Mouse (Mus musculus) kidney, postnatal 0 days (tissue): ENCODE measurements around the gene Tmem255b. TPM values are rescaled to one million over a fixed set of nuclear protein-coding genes. Genes with fewer than 3 reads are reported as not detected.

Source experiments
- ATAC-seq: fragments of 200-750 bp; cut with Nextera tagmentation; replicated peaks from 2 replicates; pipeline ENCODE4 v1.8.0; 2017; ENCODE audit warnings: low read depth, moderate number of reproducible peaks, moderate TSS enrichment, moderate library complexity; ENCODE audit not compliant: low FRiP score
- DNase-seq: peaks from one replicate; pipeline ENCODE4 v3.0.0-alpha.2; 2016; ENCODE audit warnings: low spot score
- H3K27ac ChIP-seq: fragments of 300-500 bp; sonication (generic); 2 replicates; pipeline ENCODE4 v1.5.1; 2014; ENCODE audit warnings: mild to moderate bottlenecking
- H3K27me3 ChIP-seq: fragments of 300-500 bp; sonication (generic); 2 replicates; pipeline ENCODE4 v1.6.1; 2014; ENCODE audit warnings: low read length, mixed read lengths; ENCODE audit not compliant: insufficient read depth
- H3K36me3 ChIP-seq: fragments of 300-500 bp; sonication (generic); 2 replicates; pipeline ENCODE4 v1.6.1; 2014; ENCODE audit warnings: low read length, mixed read lengths; ENCODE audit not compliant: insufficient read depth
- H3K4me1 ChIP-seq: fragments of 300-500 bp; sonication (generic); replicated peaks from 2 replicates; pipeline ENCODE4 v1.6.1; 2014; ENCODE audit warnings: antibody characterized with exemption, low read length, mixed read lengths; ENCODE audit not compliant: insufficient read depth
- H3K4me2 ChIP-seq: fragments of 300-500 bp; sonication (generic); 2 replicates; pipeline ENCODE4 v1.6.1; 2014; ENCODE audit warnings: mild to moderate bottlenecking, low read length, moderate library complexity, mixed read lengths
- H3K4me3 ChIP-seq: fragments of 300-500 bp; sonication (generic); replicated peaks from 2 replicates; pipeline ENCODE4 v1.5.1; 2014; ENCODE audit warnings: low read depth, low read length
- H3K9ac ChIP-seq: fragments of 300-500 bp; sonication (generic); 2 replicates; pipeline ENCODE4 v1.6.1; 2014; ENCODE audit warnings: low read depth, low read length
- H3K9me3 ChIP-seq: fragments of 300-500 bp; sonication (generic); replicated peaks from 2 replicates; pipeline ENCODE4 v1.6.1; 2016; ENCODE audit warnings: low read length, inconsistent platforms, mixed read lengths
- CTCF ChIP-seq: IDR thresholded peaks from 2 replicates; pipeline ENCODE4 v1.5.1; 2016; ENCODE audit warnings: antibody characterized with exemption, low read depth, mild to moderate bottlenecking, moderate library complexity
- WGBS: fragments of 180-500 bp; shearing (Covaris S2); extraction: QIAGEN DNeasy Blood & Tissue Kit; methylation state at CpG from one replicate; pipeline ENCODE4 v1.1.7; 2014; 5-methylcytosine and 5-hydroxymethylcytosine counted together
- polyA plus RNA-seq: library from polyadenylated mRNA; unstranded; fragments of >200 nt; fragmentation: Nextera tagmentation; extraction: Ambion mirVana; gene quantifications from 2 replicates; pipeline ENCODE4 v1.2.1, GENCODE M21; 2015

Gene Tmem255b
- polyA plus RNA-seq, 1 experiment from 2014 or later, result 1.1 TPM

- no peak overlapping the region for H3K9ac ChIP-seq
- no peak overlapping the region for H3K4me2 ChIP-seq
- H3K27ac ChIP-seq, result no peak overlapping the region
- no peak for TF ChIP-seq CTCF
- no peaks in the 10 kb centered on the region for H3K27me3 ChIP-seq
- ATAC-seq (no peak), DNase-seq (no peak)
- no peak overlapping the region for H3K4me3 ChIP-seq
- no peaks in the 10 kb centered on the region for H3K36me3 ChIP-seq
- 83% methylated on average over 14 of the region's 14 CpGs for WGBS
- no peaks in the 10 kb centered on the region for H3K4me1 ChIP-seq
- no peaks in the 10 kb centered on the region for H3K9me3 ChIP-seq
Observed at GRCm38 (mm10) chr8:13491491-13492010, 56.6 kb downstream of the Tmem255b start.

- peak; percentile 63 for DNase-seq
- peak; percentile 65 for ATAC-seq
- H3K27ac ChIP-seq, result no peak overlapping the region
Observed at GRCm38 (mm10) chr8:13492198-13492995, 57.4 kb downstream of the Tmem255b start.

GRCm38 (mm10) chr8:13493011-13493410 lies 58.0 kb downstream of the Tmem255b start:
- WGBS, result 44% methylated on average over 11 of the region's 11 CpGs
- no peak for ATAC-seq
- peak overlapping the region; percentile 61 for H3K4me2 ChIP-seq

More at GRCm38 (mm10) chr8:13492198-13492995, 57.4 kb downstream of the Tmem255b start:
- Histone ChIP-seq H3K4me3 (0 out of 2 replicates have a peak overlapping the region, but pooled peaks have one; percentile 58), H3K36me3 (no peaks in the 10 kb centered on the region), H3K4me2 (peak overlapping the region; percentile 61), H3K27me3 (no peaks in the 10 kb centered on the region), H3K4me1 (no peaks in the 10 kb centered on the region), H3K9me3 (no peaks in the 10 kb centered on the region), H3K9ac (no peak overlapping the region)
- 47% methylated on average over 9 of the region's 9 CpGs for WGBS
- peak; percentile 26; the same call in 1 of the 2 replicates for TF ChIP-seq CTCF

GRCm38 (mm10) chr8:13493858-13494631 lies 59.1 kb downstream of the Tmem255b start, which contains the start of gene Gas6:
Gas6 (minus strand) TSS chr8:13494490.
- H3K4me3 ChIP-seq, result peak within 1 kb of the TSS; percentile 58
- H3K36me3 ChIP-seq, result no peaks in the 10 kb centered on the region
- peak within 1 kb of the TSS; percentile 51 for H3K27ac ChIP-seq
- no peaks in the 10 kb centered on the region for H3K4me1 ChIP-seq
- no peak for TF ChIP-seq CTCF
- H3K27me3 ChIP-seq, result no peaks in the 10 kb centered on the region
- ATAC-seq, result peak; percentile 72
- 2% methylated on average over 60 of the region's 64 CpGs for WGBS
- peak within 1 kb of the TSS; percentile 61 for H3K4me2 ChIP-seq
- DNase-seq, result no peak
- peak within 1 kb of the TSS; percentile 67 for H3K9ac ChIP-seq
- no peaks in the 10 kb centered on the region for H3K9me3 ChIP-seq

More at GRCm38 (mm10) chr8:13493011-13493410, 58.0 kb downstream of the Tmem255b start:
- no peaks in the 10 kb centered on the region for H3K4me1 ChIP-seq
- no peaks in the 10 kb centered on the region for H3K9me3 ChIP-seq
- peak overlapping the region; percentile 58 for H3K4me3 ChIP-seq
- no peaks in the 10 kb centered on the region for H3K36me3 ChIP-seq
- no peaks in the 10 kb centered on the region for H3K27me3 ChIP-seq
- no peak overlapping the region for H3K27ac ChIP-seq
- no peak overlapping the region for H3K9ac ChIP-seq
- no peak for DNase-seq
- TF ChIP-seq CTCF, result no peak

- TF ChIP-seq CTCF, result no peak
- Histone ChIP-seq H3K27ac (no peak overlapping the region), H3K4me1 (peaks cover 11% of the 10 kb centered on the region; the same call in 1 of the 2 replicates), H3K4me2 (no peak overlapping the region), H3K4me3 (no peak overlapping the region), H3K36me3 (no peaks in the 10 kb centered on the region), H3K9ac (no peak overlapping the region), H3K9me3 (no peaks in the 10 kb centered on the region), H3K27me3 (no peaks in the 10 kb centered on the region)
- no peak for ATAC-seq
- no peak for DNase-seq
- 87% methylated on average over 3 of the region's 3 CpGs for WGBS
Observed at GRCm38 (mm10) chr8:13501221-13501620, 66.2 kb downstream of the Tmem255b start.
